Mouse (Mus musculus): ENCODE data around the gene Ak2. TPM values are rescaled to one million over a fixed set of nuclear protein-coding genes. Genes with fewer than 3 reads are reported as not detected.

Gene Ak2
- polyA plus RNA-seq, 1 experiment from 2014 or later: 139 TPM

GRCm38 (mm10) chr4:129050365-129050764, 58.6 kb downstream of the Ak2 start:
- no peak overlapping the region for H3K27ac ChIP-seq (ENCODE audit: low read depth, low read length)
- no peaks in the 10 kb centered on the region for H3K9me3 ChIP-seq (replicated peaks; ENCODE audit: control insufficient read depth, low read length)
- peaks cover 16% of the 10 kb centered on the region for H3K27me3 ChIP-seq (ENCODE audit: control insufficient read depth, insufficient read depth, low read length)
- no peak overlapping the region for H3K4me3 ChIP-seq (ENCODE audit: low read depth, low read length)
- peaks cover 19% of the 10 kb centered on the region for H3K4me1 ChIP-seq (ENCODE audit: control insufficient read depth, insufficient read depth, low read length)
- no peak for ATAC-seq (replicated peaks; ENCODE audit: insufficient number of reproducible peaks, low FRiP score, low TSS enrichment)
- no peaks in the 10 kb centered on the region for H3K36me3 ChIP-seq (ENCODE audit: control insufficient read depth, insufficient read depth, low read length)
- no peak overlapping the region for H3K9ac ChIP-seq (ENCODE audit: low read depth, low read length)
- 69% methylated on average over 4 of the region's 4 CpGs for WGBS (ENCODE audit: insufficient replicate concordance)
- no peak overlapping the region; the same call in 1 of the 2 replicates for H3K4me2 ChIP-seq

GRCm38 (mm10) chr4:129050901-129051417, 59.2 kb downstream of the Ak2 start:
- Histone ChIP-seq H3K9ac (ENCODE audit: low read depth, low read length) (no peak overlapping the region), H3K4me2 (peak overlapping the region; percentile 17; the same call in 1 of the 2 replicates), H3K27ac (ENCODE audit: low read depth, low read length) (no peak overlapping the region), H3K27me3 (ENCODE audit: control insufficient read depth, insufficient read depth, low read length) (peaks cover 16% of the 10 kb centered on the region), H3K4me1 (ENCODE audit: control insufficient read depth, insufficient read depth, low read length) (peaks cover 19% of the 10 kb centered on the region), H3K36me3 (ENCODE audit: control insufficient read depth, insufficient read depth, low read length) (no peaks in the 10 kb centered on the region), H3K4me3 (ENCODE audit: low read depth, low read length) (no peak overlapping the region), H3K9me3 (replicated peaks; ENCODE audit: control insufficient read depth, low read length) (no peaks in the 10 kb centered on the region)
- ATAC-seq (replicated peaks; ENCODE audit: insufficient number of reproducible peaks, low FRiP score, low TSS enrichment): no peak
- 35% methylated on average over 6 of the region's 6 CpGs for WGBS (ENCODE audit: insufficient replicate concordance)

- H3K4me2 ChIP-seq: peak overlapping the region; percentile 17
- no peak for ATAC-seq (replicated peaks; ENCODE audit: insufficient number of reproducible peaks, low FRiP score, low TSS enrichment)
Measured at GRCm38 (mm10) chr4:129051461-129052183, 59.9 kb downstream of the Ak2 start.

GRCm38 (mm10) chr4:129054757-129055156, 63.0 kb downstream of the Ak2 start:
- no peaks in the 10 kb centered on the region for H3K36me3 ChIP-seq (ENCODE audit: control insufficient read depth, insufficient read depth, low read length)
- H3K4me3 ChIP-seq (ENCODE audit: low read depth, low read length): no peak overlapping the region
- peaks cover 8% of the 10 kb centered on the region for H3K27me3 ChIP-seq (ENCODE audit: control insufficient read depth, insufficient read depth, low read length)
- ATAC-seq (replicated peaks; ENCODE audit: insufficient number of reproducible peaks, low FRiP score, low TSS enrichment): no peak
- WGBS (ENCODE audit: insufficient replicate concordance): 80% methylated on average over 12 of the region's 12 CpGs
- H3K27ac ChIP-seq (ENCODE audit: low read depth, low read length): no peak overlapping the region
- H3K9me3 ChIP-seq (replicated peaks; ENCODE audit: control insufficient read depth, low read length): no peaks in the 10 kb centered on the region
- H3K4me2 ChIP-seq: no peak overlapping the region
- H3K4me1 ChIP-seq (ENCODE audit: control insufficient read depth, insufficient read depth, low read length): peaks cover 16% of the 10 kb centered on the region
- no peak overlapping the region for H3K9ac ChIP-seq (ENCODE audit: low read depth, low read length)

More at GRCm38 (mm10) chr4:129051461-129052183, 59.9 kb downstream of the Ak2 start:
- peaks cover 19% of the 10 kb centered on the region for H3K4me1 ChIP-seq (ENCODE audit: control insufficient read depth, insufficient read depth, low read length)
- no peak overlapping the region for H3K4me3 ChIP-seq (ENCODE audit: low read depth, low read length)
- no peaks in the 10 kb centered on the region for H3K36me3 ChIP-seq (ENCODE audit: control insufficient read depth, insufficient read depth, low read length)
- 9% methylated on average over 11 of the region's 11 CpGs for WGBS (ENCODE audit: insufficient replicate concordance)
- peaks cover 16% of the 10 kb centered on the region for H3K27me3 ChIP-seq (ENCODE audit: control insufficient read depth, insufficient read depth, low read length)
- no peaks in the 10 kb centered on the region for H3K9me3 ChIP-seq (replicated peaks; ENCODE audit: control insufficient read depth, low read length)
- H3K27ac ChIP-seq (ENCODE audit: low read depth, low read length): no peak overlapping the region
- H3K9ac ChIP-seq (ENCODE audit: low read depth, low read length): no peak overlapping the region

GRCm38 (mm10) chr4:129055562-129055961, 63.8 kb downstream of the Ak2 start:
- Histone ChIP-seq H3K27me3 (ENCODE audit: control insufficient read depth, insufficient read depth, low read length) (peaks cover 2% of the 10 kb centered on the region), H3K4me2 (no peak overlapping the region), H3K9me3 (replicated peaks; ENCODE audit: control insufficient read depth, low read length) (no peaks in the 10 kb centered on the region), H3K4me3 (ENCODE audit: low read depth, low read length) (no peak overlapping the region), H3K27ac (ENCODE audit: low read depth, low read length) (no peak overlapping the region), H3K9ac (ENCODE audit: low read depth, low read length) (no peak overlapping the region), H3K36me3 (ENCODE audit: control insufficient read depth, insufficient read depth, low read length) (no peaks in the 10 kb centered on the region), H3K4me1 (ENCODE audit: control insufficient read depth, insufficient read depth, low read length) (peaks cover 18% of the 10 kb centered on the region)
- ATAC-seq (replicated peaks; ENCODE audit: insufficient number of reproducible peaks, low FRiP score, low TSS enrichment): no peak
- WGBS (ENCODE audit: insufficient replicate concordance): 79% methylated on average over 5 of the region's 5 CpGs

- H3K4me1 ChIP-seq (ENCODE audit: control insufficient read depth, insufficient read depth, low read length): peaks cover 8% of the 10 kb centered on the region
- no peaks in the 10 kb centered on the region for H3K36me3 ChIP-seq (ENCODE audit: control insufficient read depth, insufficient read depth, low read length)
- H3K27ac ChIP-seq (ENCODE audit: low read depth, low read length): peak overlapping the region; percentile 88
- H3K27me3 ChIP-seq (ENCODE audit: control insufficient read depth, insufficient read depth, low read length): no peaks in the 10 kb centered on the region
- ATAC-seq (replicated peaks; ENCODE audit: insufficient number of reproducible peaks, low FRiP score, low TSS enrichment): peak; percentile 93
- 3% methylated on average over 43 of the region's 44 CpGs for WGBS (ENCODE audit: insufficient replicate concordance)
- peak overlapping the region; percentile 85 for H3K4me3 ChIP-seq (ENCODE audit: low read depth, low read length)
- no peaks in the 10 kb centered on the region for H3K9me3 ChIP-seq (replicated peaks; ENCODE audit: control insufficient read depth, low read length)
- peak overlapping the region; percentile 96 for H3K4me2 ChIP-seq
- peak overlapping the region; percentile 83 for H3K9ac ChIP-seq (ENCODE audit: low read depth, low read length)
Measured at GRCm38 (mm10) chr4:129057533-129058206, 65.9 kb downstream of the Ak2 start.

GRCm38 (mm10) chr4:129058207-129059092, 66.7 kb downstream of the Ak2 start, which contains the start of gene Rnf19b:
Gene Rnf19b (plus strand): TSS chr4:129058271.
- peak within 1 kb of the TSS; percentile 83 for H3K9ac ChIP-seq (ENCODE audit: low read depth, low read length)
- H3K4me1 ChIP-seq (ENCODE audit: control insufficient read depth, insufficient read depth, low read length): peaks cover 8% of the 10 kb centered on the region
- no peaks in the 10 kb centered on the region for H3K9me3 ChIP-seq (replicated peaks; ENCODE audit: control insufficient read depth, low read length)
- H3K4me3 ChIP-seq (ENCODE audit: low read depth, low read length): peak within 1 kb of the TSS; percentile 85
- H3K27me3 ChIP-seq (ENCODE audit: control insufficient read depth, insufficient read depth, low read length): no peaks in the 10 kb centered on the region
- peak; percentile 67 for ATAC-seq (replicated peaks; ENCODE audit: insufficient number of reproducible peaks, low FRiP score, low TSS enrichment)
- H3K36me3 ChIP-seq (ENCODE audit: control insufficient read depth, insufficient read depth, low read length): no peaks in the 10 kb centered on the region
- H3K4me2 ChIP-seq: peak within 1 kb of the TSS; percentile 96
- H3K27ac ChIP-seq (ENCODE audit: low read depth, low read length): peak within 1 kb of the TSS; percentile 88
- under 1% methylated on average over 86 of the region's 107 CpGs for WGBS (ENCODE audit: insufficient replicate concordance)

- H3K9me3 ChIP-seq (replicated peaks; ENCODE audit: control insufficient read depth, low read length): no peaks in the 10 kb centered on the region
- WGBS (ENCODE audit: insufficient replicate concordance): 3% methylated on average over 13 of the region's 13 CpGs
- no peak for ATAC-seq (replicated peaks; ENCODE audit: insufficient number of reproducible peaks, low FRiP score, low TSS enrichment)
- H3K27me3 ChIP-seq (ENCODE audit: control insufficient read depth, insufficient read depth, low read length): no peaks in the 10 kb centered on the region
- H3K4me1 ChIP-seq (ENCODE audit: control insufficient read depth, insufficient read depth, low read length): peaks cover 8% of the 10 kb centered on the region
- H3K27ac ChIP-seq (ENCODE audit: low read depth, low read length): no peak overlapping the region
- H3K36me3 ChIP-seq (ENCODE audit: control insufficient read depth, insufficient read depth, low read length): no peaks in the 10 kb centered on the region
- peak overlapping the region; percentile 83 for H3K9ac ChIP-seq (ENCODE audit: low read depth, low read length)
- H3K4me2 ChIP-seq: peak overlapping the region; percentile 96
- peak overlapping the region; percentile 85 for H3K4me3 ChIP-seq (ENCODE audit: low read depth, low read length)
Measured at GRCm38 (mm10) chr4:129059125-129059551, 67.4 kb downstream of the Ak2 start.

All from heart, embryonic 11.5 days (tissue).